Mouse (Mus musculus) 3T3-L1 (cell line): ENCODE measurements at regions not wholly inside any gene's neighbourhood (a gene's known extent, or its start where the extent isn't known, plus 50 kb on each side); places are given as distances from the start of the nearest gene placed in this dataset.

Experiments
- DNase-seq: peaks from one replicate; pipeline ENCODE4 v3.0.0-alpha.2; 2015; ENCODE audit warnings: low read depth, low spot score

GRCm38 (mm10) chr13:90497573-90497972 lies 407.6 kb downstream of the Atp6ap1l start:
- no peak for DNase-seq

- DNase-seq, result no peak
Observed at GRCm38 (mm10) chr13:90493696-90494095, 404.3 kb upstream of the Xrcc4 start.

- no peak for DNase-seq
Observed at GRCm38 (mm10) chr13:90490991-90491951, 401.9 kb upstream of the Xrcc4 start.

GRCm38 (mm10) chr13:90480484-90480883 lies 391.1 kb upstream of the Xrcc4 start:
- no peak for DNase-seq

GRCm38 (mm10) chr13:90476880-90477279 lies 387.5 kb upstream of the Xrcc4 start:
- no peak for DNase-seq

- no peak for DNase-seq
Observed at GRCm38 (mm10) chr13:90474507-90474906, 385.1 kb upstream of the Xrcc4 start.

GRCm38 (mm10) chr13:90474053-90474452 lies 384.6 kb upstream of the Xrcc4 start:
- peak; percentile 15 for DNase-seq

GRCm38 (mm10) chr13:90473041-90473825 lies 383.8 kb upstream of the Xrcc4 start:
- peak; percentile 87 for DNase-seq

DNA sequence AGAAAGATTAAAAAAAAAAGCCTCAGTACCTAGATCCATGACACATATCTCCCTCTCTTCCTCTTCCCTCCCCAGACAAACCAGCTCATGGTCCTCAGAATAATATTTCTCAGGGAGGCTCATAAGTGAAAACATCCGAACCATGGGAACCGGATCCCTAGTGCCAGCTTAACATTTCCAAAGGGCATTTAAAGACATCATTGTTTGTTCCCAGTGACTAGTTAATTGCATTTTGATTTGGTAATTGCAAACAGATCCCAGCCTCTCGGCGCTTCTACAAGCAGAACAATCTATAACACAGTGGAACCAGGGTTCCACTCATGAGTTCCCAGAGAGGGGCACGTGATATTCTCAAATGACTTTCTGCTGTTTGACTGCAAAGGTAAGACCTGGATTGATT lies 376.7 kb upstream of the Xrcc4 start:
- DNase-seq, result no peak

GRCm38 (mm10) chr13:90464051-90464450 lies 374.6 kb upstream of the Xrcc4 start:
- DNase-seq, result peak; percentile 62

DNA sequence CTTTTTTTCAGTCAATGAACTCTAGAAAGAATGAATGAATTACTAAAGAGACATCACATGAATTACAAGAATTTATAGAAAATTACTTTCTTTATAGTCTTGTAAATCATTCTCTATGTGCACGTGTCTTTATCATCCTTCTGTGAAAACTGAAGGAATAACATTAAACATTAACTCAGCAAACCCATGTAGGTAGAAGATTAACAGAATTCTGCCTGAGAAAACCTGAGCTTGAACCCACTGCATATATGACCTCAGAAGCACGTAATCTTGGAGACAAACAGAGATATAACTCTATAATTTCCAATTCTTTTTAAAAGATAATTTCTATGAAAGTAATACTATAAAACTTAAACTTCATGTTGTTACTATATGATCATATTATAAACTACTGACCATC lies 374.0 kb upstream of the Xrcc4 start:
- DNase-seq, result no peak

DNA sequence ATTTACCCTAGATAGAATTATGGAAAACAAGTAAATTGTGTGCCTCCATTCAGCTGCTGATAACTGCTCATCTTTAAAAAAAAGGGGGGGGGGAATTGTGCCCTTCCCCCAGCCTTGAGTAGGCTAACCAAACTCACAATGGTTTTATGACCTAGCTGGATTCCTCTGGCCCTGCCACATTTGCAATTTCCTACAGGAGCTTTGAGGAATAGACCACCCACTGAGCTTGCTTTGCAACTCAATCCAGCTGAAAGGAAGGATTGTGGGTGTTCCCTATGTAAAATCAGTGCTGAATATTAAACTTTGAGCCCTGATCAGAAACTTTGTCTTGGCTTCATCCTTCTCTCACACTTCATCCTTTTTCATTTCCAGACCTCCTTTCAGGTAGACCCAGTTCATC lies 365.2 kb upstream of the Xrcc4 start:
- no peak for DNase-seq

- no peak for DNase-seq
Observed at GRCm38 (mm10) chr13:90426901-90427300, 337.5 kb upstream of the Xrcc4 start.

- DNase-seq, result peak; percentile 19
Observed at GRCm38 (mm10) chr13:90425379-90425778, 336.0 kb upstream of the Xrcc4 start.

GRCm38 (mm10) chr13:90424541-90424940 lies 335.1 kb upstream of the Xrcc4 start:
- no peak for DNase-seq

GRCm38 (mm10) chr13:90420966-90421365 lies 331.6 kb upstream of the Xrcc4 start:
- no peak for DNase-seq

- DNase-seq, result no peak
Observed at GRCm38 (mm10) chr13:90404392-90404791, 315.0 kb upstream of the Xrcc4 start.

DNA sequence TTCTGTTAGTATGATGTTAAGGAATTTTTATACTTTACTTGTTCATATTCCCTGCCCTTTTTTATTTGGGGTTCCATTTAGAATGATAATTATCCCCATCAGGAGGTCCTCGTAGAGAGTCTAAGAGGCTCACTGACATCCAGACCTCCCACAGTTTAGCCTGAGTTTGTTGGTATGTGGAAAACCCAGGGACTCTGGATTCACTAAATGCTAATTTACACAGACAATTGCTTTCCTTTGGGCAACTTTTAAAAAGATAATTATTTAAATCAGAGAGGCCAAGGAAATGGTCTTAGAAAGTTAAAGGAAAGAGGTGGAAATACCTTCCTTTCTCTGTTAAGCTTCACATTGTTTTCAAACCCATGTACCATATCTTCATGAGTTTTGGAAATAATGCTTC lies 312.7 kb upstream of the Xrcc4 start:
- no peak for DNase-seq

GRCm38 (mm10) chr13:90401496-90401895 lies 312.1 kb upstream of the Xrcc4 start:
- no peak for DNase-seq

GRCm38 (mm10) chr13:90395274-90396023 lies 306.0 kb upstream of the Xrcc4 start:
- DNase-seq, result peak; percentile 7

DNA sequence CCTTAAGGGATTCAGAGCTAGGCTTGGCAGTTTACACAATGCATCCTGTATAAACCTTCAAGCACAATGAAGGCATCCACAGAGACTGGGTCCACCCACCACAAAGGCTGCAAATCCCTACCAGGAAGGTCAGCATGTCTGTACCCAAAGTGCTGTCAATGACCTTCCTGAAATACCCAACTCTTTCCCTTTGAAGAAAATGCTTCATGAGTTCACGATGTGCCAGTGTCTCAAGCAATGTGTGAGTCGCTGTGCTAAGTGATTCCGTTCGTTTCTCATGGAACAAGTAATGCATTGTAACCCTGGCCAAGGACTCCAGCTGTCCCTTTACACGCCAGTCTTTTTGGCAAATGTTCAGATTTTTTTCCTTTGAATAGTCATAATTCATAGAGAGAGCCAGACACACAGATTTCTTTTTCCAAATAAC lies 305.4 kb upstream of the Xrcc4 start:
- peak; percentile 83 for DNase-seq

DNA sequence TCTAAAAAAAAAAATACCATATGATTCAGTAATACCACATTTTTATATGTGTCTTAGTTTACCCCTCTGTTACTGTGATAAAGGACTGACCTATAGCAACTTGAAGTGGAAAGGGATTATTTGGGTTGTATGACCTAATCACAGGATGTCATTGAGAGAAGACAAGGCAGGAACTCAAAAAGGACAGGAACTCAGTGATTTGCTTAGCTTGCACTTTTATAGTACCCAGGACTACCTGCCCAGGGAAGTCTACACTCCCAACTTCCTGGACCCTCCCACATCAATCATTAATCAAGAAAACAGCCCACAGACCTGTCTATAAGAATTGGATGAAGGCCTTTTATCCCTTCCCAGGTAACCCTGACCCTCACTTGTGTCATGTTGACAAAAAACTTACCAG lies 303.0 kb upstream of the Xrcc4 start:
- DNase-seq, result no peak
